In the genomic region with DNA sequence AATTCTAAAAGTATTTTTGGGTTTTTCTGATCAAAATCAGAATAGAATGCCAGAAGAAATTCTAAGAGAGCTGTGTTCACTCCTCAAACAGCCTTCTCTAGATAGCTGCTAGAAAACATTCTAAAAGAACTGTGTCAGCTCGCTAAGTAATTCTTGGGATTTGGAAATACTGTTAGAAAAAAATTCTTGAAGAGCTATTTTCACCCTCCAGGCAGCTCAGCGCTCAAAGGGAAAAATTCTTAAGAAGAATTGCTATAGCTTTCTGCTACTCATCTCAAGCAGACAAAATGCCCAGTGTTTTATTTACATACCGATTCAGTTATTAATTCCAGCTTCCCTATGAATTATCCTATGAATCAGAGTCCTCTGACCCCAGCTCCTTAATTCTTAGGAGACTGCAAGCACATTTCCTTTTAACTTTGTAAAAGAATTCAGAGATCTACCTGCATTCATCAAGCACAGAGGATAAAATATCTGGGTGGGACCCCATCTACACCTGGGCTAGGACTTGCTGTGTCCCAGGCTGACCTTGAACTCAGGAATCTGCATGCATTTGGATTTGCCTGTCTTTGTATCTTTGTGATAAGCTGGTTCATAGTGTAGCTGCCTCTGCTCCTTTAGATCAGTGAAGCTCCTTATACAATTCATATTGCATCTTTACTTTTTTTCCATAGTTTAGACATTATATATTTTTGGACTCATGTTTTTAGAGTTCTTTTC, we compare ENCODE assay signal across 27 mouse cellular contexts. TPM values are rescaled to one million over a fixed set of nuclear protein-coding genes. Genes with fewer than 3 reads are reported as not detected.
DNase-seq lines count a peak whose midpoint lies in the region; TF ChIP-seq lines count a peak whose summit lies in the region.
"Had no signal": no experiment of that assay in that cellular context is flagged by ENCODE, and none has a peak within 500 bp of the region (broad histone marks: within the 10 kb centered on the region; RNA-seq: fewer than 3 reads in every experiment).

No protein-coding gene starts in this region.

- H3K27ac ChIP-seq in embryonic facial prominence, embryonic 10.5 days (replicated peaks): no peak overlapping the region
- H3K27ac ChIP-seq: forebrain, embryonic 12.5 days; heart, embryonic 13.5 days; hindbrain, embryonic 10.5 days; hindbrain, embryonic 15.5 days; kidney, embryonic 15.5 days; limb, embryonic 13.5 days; lung, embryonic 15.5 days; midbrain, embryonic 13.5 days; stomach, embryonic 15.5 days had no signal

- no peaks in the 10 kb centered on the region for H3K27me3 ChIP-seq in E14TG2a.4 (ENCODE audit: insufficient read depth, low read length)
- no peaks in the 10 kb centered on the region for H3K27me3 ChIP-seq in embryonic facial prominence, embryonic 10.5 days (replicated peaks; ENCODE audit: low read depth, poor library complexity, severe bottlenecking)
- H3K27me3 ChIP-seq: heart, embryonic 13.5 days; hindbrain, embryonic 15.5 days; kidney, embryonic 15.5 days; limb, embryonic 13.5 days; lung, embryonic 15.5 days; megakaryocyte, embryonic 14.5 days; stomach, embryonic 15.5 days had no signal

- H3K4me1 ChIP-seq in E14TG2a.4 (replicated peaks; ENCODE audit: low read depth, low read length): peaks cover 73% of the 10 kb centered on the region
- peaks cover 27% of the 10 kb centered on the region for H3K4me1 ChIP-seq in embryonic facial prominence, embryonic 10.5 days

- H3K9me3 ChIP-seq in E14TG2a.4 (ENCODE audit: low read length): no peaks in the 10 kb centered on the region
- H3K9me3 ChIP-seq in embryonic facial prominence, embryonic 10.5 days: no peaks in the 10 kb centered on the region
- H3K9me3 ChIP-seq: forebrain, embryonic 12.5 days; heart, embryonic 13.5 days; hindbrain, embryonic 10.5 days; hindbrain, embryonic 15.5 days; kidney, embryonic 15.5 days; limb, embryonic 13.5 days; lung, embryonic 15.5 days; megakaryocyte, embryonic 14.5 days; midbrain, embryonic 13.5 days; stomach, embryonic 15.5 days had no signal

- peak; percentile 4 for DNase-seq in heart, adult 11 months
- no peak for DNase-seq in heart, postnatal 14 days
- DNase-seq in NIH3T3 (ENCODE audit: low read depth): peak; percentile 67
- DNase-seq in telencephalon, adult 2 months (ENCODE audit: low read depth, low spot score): peak; percentile 52
- no peak for DNase-seq in right cerebral cortex, postnatal 4 days
- no peak for DNase-seq in embryonic facial prominence, embryonic 10.5 days (ENCODE audit: low spot score)
- DNase-seq: adrenal gland, adult 8-10 months; cerebellum, postnatal 10 days; heart, postnatal 10 days; kidney, adult 11 months; kidney, postnatal 25 days; lung, postnatal 4 days; retina, postnatal 1 day; right cerebral cortex, postnatal 14 days; thymus, postnatal 25 days had no signal

- H3K4me3 ChIP-seq in E14TG2a.4 (replicated peaks; ENCODE audit: low read length): peak overlapping the region; percentile 54
- H3K4me3 ChIP-seq in embryonic facial prominence, embryonic 10.5 days: no peak overlapping the region
- H3K4me3 ChIP-seq: erythroblast, embryonic 14.5 days; forebrain, embryonic 12.5 days; heart, embryonic 13.5 days; hindbrain, embryonic 10.5 days; hindbrain, embryonic 15.5 days; kidney, embryonic 15.5 days; limb, embryonic 13.5 days; lung, embryonic 15.5 days; megakaryocyte, embryonic 14.5 days; midbrain, embryonic 13.5 days; stomach, embryonic 15.5 days had no signal

- no peak for TF ChIP-seq CTCF in E14TG2a.4 (conservative IDR thresholded peaks at IDR 0.05; ENCODE audit: low read length)

- intact Hi-C loops in heart, postnatal 14 days (cut with DNase I): no loop called here

- H3K36me3 ChIP-seq in E14TG2a.4 (ENCODE audit: insufficient read depth, low read length): no peaks in the 10 kb centered on the region
- H3K36me3 ChIP-seq in embryonic facial prominence, embryonic 10.5 days (replicated peaks): no peaks in the 10 kb centered on the region
- H3K36me3 ChIP-seq: forebrain, embryonic 12.5 days; heart, embryonic 13.5 days; hindbrain, embryonic 10.5 days; hindbrain, embryonic 15.5 days; kidney, embryonic 15.5 days; limb, embryonic 13.5 days; lung, embryonic 15.5 days; midbrain, embryonic 13.5 days; stomach, embryonic 15.5 days had no signal

- 89% methylated on average over 3 of the region's 3 CpGs for WGBS in embryonic facial prominence, embryonic 10.5 days

RNA-seq across cellular contexts. Expression of a gene that starts 5.7 kb away (rescaled TPM):
- total RNA-seq in heart, postnatal 14 days (2021): 10 to 100 TPM; 11.7 to 13.0 TPM
- 13.5 and 14.6 TPM in 2 replicates for polyA plus RNA-seq in embryonic facial prominence, embryonic 10.5 days (2016; fragmentation: Nextera tagmentation; extraction: Ambion mirVana)

Comparison
In these comparisons a context has a peak if more than half of its experiments do, and no peak if none do; other contexts are left out.
1. DNase-seq: peak in heart, adult 11 months (single experiment), NIH3T3 (single experiment) and telencephalon, adult 2 months (single experiment); none in heart, postnatal 14 days (0 of 2), right cerebral cortex, postnatal 4 days (single experiment) and embryonic facial prominence, embryonic 10.5 days (single experiment).